Mouse (Mus musculus) heart, adult 11 months (tissue): ENCODE data around the gene Rab1a.
"Not testable (repeated sequence)": the region's sequence is repeated elsewhere in the genome, so short reads cannot be mapped to it uniquely, and the experiment has no call there.

Source experiments
- DNase-seq: peaks from one replicate; pipeline ENCODE4 v3.0.0; 2022

Rab1a gene

GRCm38 (mm10) chr11:20200713-20201575, at the start of gene Rab1a:
Gene Rab1a, plus strand, starts transcription at chr11:20201432.
- DNase-seq, result peak; percentile 100

GRCm38 (mm10) chr11:20152107-20152901, 48.9 kb upstream of the Rab1a start:
- no peak for DNase-seq

- not testable (repeated sequence) for DNase-seq
Measured at GRCm38 (mm10) chr11:20153542-20153941, 47.7 kb upstream of the Rab1a start.

GRCm38 (mm10) chr11:20158879-20159278, 42.4 kb upstream of the Rab1a start:
- DNase-seq, result peak; percentile 59

- DNase-seq, result no peak
Measured at GRCm38 (mm10) chr11:20164979-20165867, 36.0 kb upstream of the Rab1a start.

GRCm38 (mm10) chr11:20165991-20166390, 35.2 kb upstream of the Rab1a start:
- DNase-seq, result no peak

GRCm38 (mm10) chr11:20166476-20166875, 34.8 kb upstream of the Rab1a start:
- not testable (repeated sequence) for DNase-seq

- peak; percentile 93 for DNase-seq
Measured at GRCm38 (mm10) chr11:20168972-20169371, 32.3 kb upstream of the Rab1a start.

- DNase-seq, result no peak
Measured at GRCm38 (mm10) chr11:20187271-20187670, 14.0 kb upstream of the Rab1a start.

GRCm38 (mm10) chr11:20193100-20193736, 8.0 kb upstream of the Rab1a start:
- DNase-seq, result peak; percentile 96

GRCm38 (mm10) chr11:20201661-20202101, 449 bp downstream of the Rab1a start:
- DNase-seq, result no peak

GRCm38 (mm10) chr11:20202299-20203011, 1.2 kb downstream of the Rab1a start:
- peak; percentile 89 for DNase-seq

GRCm38 (mm10) chr11:20204321-20204720, 3.1 kb downstream of the Rab1a start:
- DNase-seq, result no peak

- peak; percentile 58 for DNase-seq
Measured at GRCm38 (mm10) chr11:20204870-20205446, 3.7 kb downstream of the Rab1a start.

- peak; percentile 73 for DNase-seq
Measured at GRCm38 (mm10) chr11:20205538-20205937, 4.3 kb downstream of the Rab1a start.

GRCm38 (mm10) chr11:20206626-20207223, 5.5 kb downstream of the Rab1a start:
- no peak for DNase-seq

- no peak for DNase-seq
Measured at GRCm38 (mm10) chr11:20207589-20207988, 6.4 kb downstream of the Rab1a start.

GRCm38 (mm10) chr11:20211838-20212237, 10.6 kb downstream of the Rab1a start:
- no peak for DNase-seq

GRCm38 (mm10) chr11:20214779-20215178, 13.5 kb downstream of the Rab1a start:
- DNase-seq, result peak; percentile 76

- peak; percentile 78 for DNase-seq
Measured at GRCm38 (mm10) chr11:20216415-20216814, 15.2 kb downstream of the Rab1a start.

GRCm38 (mm10) chr11:20217227-20217626, 16.0 kb downstream of the Rab1a start:
- DNase-seq, result no peak
